Mouse (Mus musculus) C2C12 (cell line): ENCODE measurements at regions not wholly inside any gene's neighbourhood (a gene's known extent, or its start where the extent isn't known, plus 50 kb on each side); places are given as distances from the start of the nearest gene placed in this dataset.

Experiments used
- CTCF ChIP-seq: IDR thresholded peaks from one replicate; pipeline ENCODE4 v1.5.1; 2011; ENCODE audit not compliant: control insufficient read depth, insufficient read depth, insufficient read length
- MAX ChIP-seq: IDR thresholded peaks from one replicate; pipeline ENCODE4 v1.6.1; 2011; ENCODE audit warnings: mild to moderate bottlenecking, control low read depth
- USF1 ChIP-seq: IDR thresholded peaks from one replicate; pipeline ENCODE4 v1.6.1; 2011; ENCODE audit warnings: low read depth, mild to moderate bottlenecking, control low read depth, moderate library complexity

DNA sequence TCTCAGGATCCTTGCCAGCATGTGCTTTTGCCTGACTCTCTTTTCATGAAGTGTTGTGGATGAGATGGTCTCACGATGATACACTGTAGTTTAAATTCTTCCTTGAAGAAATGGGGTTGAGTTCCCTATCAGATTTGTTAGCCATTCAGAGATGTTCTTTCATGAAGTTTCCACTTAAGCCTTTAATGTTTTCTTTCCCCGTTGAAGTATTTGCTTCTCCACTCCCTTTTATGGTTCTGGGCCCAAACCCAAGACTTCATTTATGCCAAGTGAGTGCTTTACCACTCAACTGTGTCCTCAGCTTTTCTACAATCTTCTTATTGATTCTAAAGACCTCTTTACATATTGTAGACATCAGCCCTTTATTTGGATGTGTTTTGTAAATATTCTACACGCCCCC, 71.9 kb upstream of the Klf13 start:
- TF ChIP-seq USF1 (no peak), CTCF (no peak), MAX (no peak)
